Mouse (Mus musculus): ENCODE results near the gene Mamld1. TPM values are rescaled to one million over a fixed set of nuclear protein-coding genes. Genes with fewer than 3 reads are reported as not detected.

Gene Mamld1
- polyA plus RNA-seq, 1 experiment, result 0.80 TPM

- Histone ChIP-seq H3K4me1 (ENCODE audit: control insufficient read depth, insufficient read depth, insufficient read length, low read length) (peaks cover 5% of the 10 kb centered on the region), H3K27me3 (ENCODE audit: control insufficient read depth, insufficient read depth, low read length) (peaks cover 6% of the 10 kb centered on the region), H3K36me3 (ENCODE audit: control insufficient read depth, insufficient read depth, low read length) (no peaks in the 10 kb centered on the region), H3K4me3 (ENCODE audit: low read depth, low read length) (peak overlapping the region; percentile 66), H3K27ac (ENCODE audit: insufficient read depth, low read depth, low read length) (no peak overlapping the region)
- 32% methylated on average over 8 of the region's 8 CpGs for WGBS
- no peak for TF ChIP-seq CTCF (IDR thresholded peaks at IDR 0.05; ENCODE audit: extremely low read depth, insufficient read length, insufficient replicate concordance, low read depth, low read length)
- TF ChIP-seq POLR2A (IDR thresholded peaks at IDR 0.05; ENCODE audit: low read depth, low read length), result no peak
Observed at GRCm38 (mm10) chrX:71052481-71053216, 2.6 kb downstream of the Mamld1 start.

GRCm38 (mm10) chrX:71053246-71053645 is 3.2 kb downstream of the Mamld1 start:
- Histone ChIP-seq H3K36me3 (ENCODE audit: control insufficient read depth, insufficient read depth, low read length) (no peaks in the 10 kb centered on the region), H3K4me3 (ENCODE audit: low read depth, low read length) (no peak overlapping the region), H3K4me1 (ENCODE audit: control insufficient read depth, insufficient read depth, insufficient read length, low read length) (peaks cover 5% of the 10 kb centered on the region), H3K27ac (ENCODE audit: insufficient read depth, low read depth, low read length) (no peak overlapping the region), H3K27me3 (ENCODE audit: control insufficient read depth, insufficient read depth, low read length) (peaks cover 6% of the 10 kb centered on the region)
- TF ChIP-seq CTCF (IDR thresholded peaks at IDR 0.05; ENCODE audit: extremely low read depth, insufficient read length, insufficient replicate concordance, low read depth, low read length) (no peak), POLR2A (IDR thresholded peaks at IDR 0.05; ENCODE audit: low read depth, low read length) (no peak)
- WGBS, result 49% methylated on average over 5 of the region's 5 CpGs

GRCm38 (mm10) chrX:71056968-71057367 is 6.9 kb downstream of the Mamld1 start:
- no peaks in the 10 kb centered on the region for H3K4me1 ChIP-seq (ENCODE audit: control insufficient read depth, insufficient read depth, insufficient read length, low read length)
- H3K36me3 ChIP-seq (ENCODE audit: control insufficient read depth, insufficient read depth, low read length), result no peaks in the 10 kb centered on the region
- H3K27ac ChIP-seq (ENCODE audit: insufficient read depth, low read depth, low read length), result no peak overlapping the region
- 78% methylated on average over 2 of the region's 2 CpGs for WGBS
- TF ChIP-seq POLR2A (IDR thresholded peaks at IDR 0.05; ENCODE audit: low read depth, low read length) (no peak), CTCF (IDR thresholded peaks at IDR 0.05; ENCODE audit: extremely low read depth, insufficient read length, insufficient replicate concordance, low read depth, low read length) (no peak)
- H3K4me3 ChIP-seq (ENCODE audit: low read depth, low read length), result no peak overlapping the region
- no peaks in the 10 kb centered on the region for H3K27me3 ChIP-seq (ENCODE audit: control insufficient read depth, insufficient read depth, low read length)

- Histone ChIP-seq H3K36me3 (ENCODE audit: control insufficient read depth, insufficient read depth, low read length) (no peaks in the 10 kb centered on the region), H3K4me1 (ENCODE audit: control insufficient read depth, insufficient read depth, insufficient read length, low read length) (no peaks in the 10 kb centered on the region), H3K27ac (ENCODE audit: insufficient read depth, low read depth, low read length) (no peak overlapping the region), H3K27me3 (ENCODE audit: control insufficient read depth, insufficient read depth, low read length) (no peaks in the 10 kb centered on the region), H3K4me3 (ENCODE audit: low read depth, low read length) (no peak overlapping the region)
- WGBS, result 86% methylated on average over 4 of the region's 4 CpGs
- TF ChIP-seq POLR2A (IDR thresholded peaks at IDR 0.05; ENCODE audit: low read depth, low read length), result no peak
- TF ChIP-seq CTCF (IDR thresholded peaks at IDR 0.05; ENCODE audit: extremely low read depth, insufficient read length, insufficient replicate concordance, low read depth, low read length), result no peak
Observed at GRCm38 (mm10) chrX:71085092-71085807, 35.2 kb downstream of the Mamld1 start.

GRCm38 (mm10) chrX:71087370-71088079 is 37.5 kb downstream of the Mamld1 start:
- TF ChIP-seq CTCF (IDR thresholded peaks at IDR 0.05; ENCODE audit: extremely low read depth, insufficient read length, insufficient replicate concordance, low read depth, low read length) (no peak), POLR2A (IDR thresholded peaks at IDR 0.05; ENCODE audit: low read depth, low read length) (no peak)
- no peak overlapping the region for H3K27ac ChIP-seq (ENCODE audit: insufficient read depth, low read depth, low read length)
- 54% methylated on average over 4 of the region's 4 CpGs for WGBS
- H3K36me3 ChIP-seq (ENCODE audit: control insufficient read depth, insufficient read depth, low read length), result no peaks in the 10 kb centered on the region
- H3K4me3 ChIP-seq (ENCODE audit: low read depth, low read length), result no peak overlapping the region
- no peaks in the 10 kb centered on the region for H3K4me1 ChIP-seq (ENCODE audit: control insufficient read depth, insufficient read depth, insufficient read length, low read length)
- no peaks in the 10 kb centered on the region for H3K27me3 ChIP-seq (ENCODE audit: control insufficient read depth, insufficient read depth, low read length)

- no peaks in the 10 kb centered on the region for H3K36me3 ChIP-seq (ENCODE audit: control insufficient read depth, insufficient read depth, low read length)
- no peaks in the 10 kb centered on the region for H3K4me1 ChIP-seq (ENCODE audit: control insufficient read depth, insufficient read depth, insufficient read length, low read length)
- 44% methylated on average over 3 of the region's 3 CpGs for WGBS
- H3K27me3 ChIP-seq (ENCODE audit: control insufficient read depth, insufficient read depth, low read length), result no peaks in the 10 kb centered on the region
- TF ChIP-seq POLR2A (IDR thresholded peaks at IDR 0.05; ENCODE audit: low read depth, low read length), result no peak
- no peak for TF ChIP-seq CTCF (IDR thresholded peaks at IDR 0.05; ENCODE audit: extremely low read depth, insufficient read length, insufficient replicate concordance, low read depth, low read length)
- no peak overlapping the region for H3K4me3 ChIP-seq (ENCODE audit: low read depth, low read length)
- no peak overlapping the region for H3K27ac ChIP-seq (ENCODE audit: insufficient read depth, low read depth, low read length)
Observed at GRCm38 (mm10) chrX:71088080-71088414, 38.0 kb downstream of the Mamld1 start.

- Histone ChIP-seq H3K27ac (ENCODE audit: insufficient read depth, low read depth, low read length) (no peak overlapping the region; the same call in 1 of the 2 replicates), H3K4me1 (ENCODE audit: control insufficient read depth, insufficient read depth, insufficient read length, low read length) (peaks cover 2% of the 10 kb centered on the region; the same call in 1 of the 2 replicates), H3K4me3 (ENCODE audit: low read depth, low read length) (no peak overlapping the region), H3K27me3 (ENCODE audit: control insufficient read depth, insufficient read depth, low read length) (no peaks in the 10 kb centered on the region), H3K36me3 (ENCODE audit: control insufficient read depth, insufficient read depth, low read length) (no peaks in the 10 kb centered on the region)
- TF ChIP-seq CTCF (IDR thresholded peaks at IDR 0.05; ENCODE audit: extremely low read depth, insufficient read length, insufficient replicate concordance, low read depth, low read length), result no peak
- TF ChIP-seq POLR2A (IDR thresholded peaks at IDR 0.05; ENCODE audit: low read depth, low read length), result no peak
Observed at GRCm38 (mm10) chrX:71105820-71106219, 55.8 kb downstream of the Mamld1 start.

Measured in small intestine, adult 2 months (tissue).